Mouse (Mus musculus) lung, embryonic 16.5 days (tissue): ENCODE data around the gene Trappc6a. TPM values are rescaled to one million over a fixed set of nuclear protein-coding genes. Genes with fewer than 3 reads are reported as not detected.

Experiments
- ATAC-seq: fragments of 200-750 bp; cut with Nextera tagmentation; 2 replicates; pipeline ENCODE4 v1.8.0; 2017; ENCODE audit warnings: low read depth, mild to moderate bottlenecking, moderate library complexity
- H3K27ac ChIP-seq: fragments of 300-500 bp; sonication (generic); 2 replicates; pipeline ENCODE4 v1.5.1; 2014; ENCODE audit warnings: mild to moderate bottlenecking, control low read depth, low read length
- H3K27me3 ChIP-seq: fragments of 300-500 bp; sonication (generic); 2 replicates; pipeline ENCODE4 v1.6.1; 2014; ENCODE audit warnings: low read depth, low read length, mixed read lengths; ENCODE audit not compliant: control insufficient read depth, insufficient read depth
- H3K36me3 ChIP-seq: fragments of 300-500 bp; sonication (generic); 2 replicates; pipeline ENCODE4 v1.6.1; 2014; ENCODE audit warnings: low read length; ENCODE audit not compliant: control insufficient read depth, insufficient read depth
- H3K4me1 ChIP-seq: fragments of 300-500 bp; sonication (generic); replicated peaks from 2 replicates; pipeline ENCODE4 v1.6.1; 2014; ENCODE audit warnings: low read length, mixed read lengths; ENCODE audit not compliant: control insufficient read depth, insufficient read depth
- H3K4me2 ChIP-seq: fragments of 300-500 bp; sonication (generic); 2 replicates; pipeline ENCODE4 v1.6.1; 2014; ENCODE audit warnings: low read depth, low read length, control low read depth
- H3K4me3 ChIP-seq: fragments of 300-500 bp; sonication (generic); 2 replicates; pipeline ENCODE4 v1.5.1; 2014; ENCODE audit warnings: mild to moderate bottlenecking, low read length, control low read depth
- H3K9ac ChIP-seq: fragments of 300-500 bp; sonication (generic); 2 replicates; pipeline ENCODE4 v1.6.1; 2014; ENCODE audit warnings: low read length, control low read depth
- H3K9me3 ChIP-seq: fragments of 300-500 bp; sonication (generic); 2 replicates; pipeline ENCODE4 v1.6.1; 2016; ENCODE audit warnings: low read length; ENCODE audit not compliant: control insufficient read depth
- WGBS: fragments of 180-500 bp; shearing (Covaris S2); extraction: QIAGEN DNeasy Blood & Tissue Kit; methylation state at CpG from one replicate; pipeline ENCODE4 v1.1.7; 2014; 5-methylcytosine and 5-hydroxymethylcytosine counted together
- polyA plus RNA-seq: library from polyadenylated mRNA; unstranded; fragments of >200 nt; fragmentation: Nextera tagmentation; extraction: Ambion mirVana; gene quantifications from 2 replicates; pipeline ENCODE4 v1.2.1, GENCODE M21; 2015

The Trappc6a gene
- polyA plus RNA-seq, 1 experiment from 2014 or later, result 104 TPM

- H3K36me3 ChIP-seq, result no peaks in the 10 kb centered on the region
- peaks cover 2% of the 10 kb centered on the region; the same call in 1 of the 2 replicates for H3K27me3 ChIP-seq
- H3K4me1 ChIP-seq, result peaks cover 4% of the 10 kb centered on the region; the same call in 1 of the 2 replicates
- 74% methylated on average over 6 of the region's 6 CpGs for WGBS
- no peak overlapping the region for H3K4me3 ChIP-seq
- no peak overlapping the region for H3K9ac ChIP-seq
- no peak overlapping the region for H3K4me2 ChIP-seq
- no peak overlapping the region for H3K27ac ChIP-seq
- H3K9me3 ChIP-seq, result no peaks in the 10 kb centered on the region
- no peak for ATAC-seq
Observed at GRCm38 (mm10) chr7:19512353-19512752, 4.2 kb downstream of the Trappc6a start.

GRCm38 (mm10) chr7:19517652-19518365 lies 9.6 kb downstream of the Trappc6a start, which contains the start of gene Nkpd1:
Nkpd1 (plus strand) TSS chr7:19517838.
- Histone ChIP-seq H3K27me3 (peaks cover 52% of the 10 kb centered on the region), H3K4me1 (peaks cover 9% of the 10 kb centered on the region; the same call in 1 of the 2 replicates), H3K4me3 (0 out of 2 replicates have a peak within 1 kb of the TSS, but pooled peaks have one; percentile 12), H3K9me3 (no peaks in the 10 kb centered on the region), H3K4me2 (peak within 1 kb of the TSS; percentile 48), H3K27ac (no peak within 1 kb of the TSS), H3K9ac (peak within 1 kb of the TSS; percentile 51), H3K36me3 (no peaks in the 10 kb centered on the region)
- ATAC-seq, result peak; percentile 37; the same call in 1 of the 2 replicates
- 3% methylated on average over 22 of the region's 29 CpGs for WGBS

GRCm38 (mm10) chr7:19520032-19520431 lies 11.8 kb downstream of the Trappc6a start:
- ATAC-seq, result no peak
- Histone ChIP-seq H3K36me3 (no peaks in the 10 kb centered on the region), H3K27ac (no peak overlapping the region), H3K27me3 (peaks cover 74% of the 10 kb centered on the region), H3K9me3 (no peaks in the 10 kb centered on the region), H3K4me2 (peak overlapping the region; percentile 41), H3K4me3 (peak overlapping the region; percentile 27), H3K9ac (peak overlapping the region; percentile 51; the same call in 1 of the 2 replicates), H3K4me1 (peaks cover 26% of the 10 kb centered on the region)
- WGBS, result 8% methylated on average over 18 of the region's 23 CpGs

- H3K4me1 ChIP-seq, result peaks cover 22% of the 10 kb centered on the region
- no peaks in the 10 kb centered on the region for H3K9me3 ChIP-seq
- peak overlapping the region; percentile 68 for H3K4me2 ChIP-seq
- H3K9ac ChIP-seq, result peak overlapping the region; percentile 8; the same call in 1 of the 2 replicates
- H3K27me3 ChIP-seq, result peaks cover 72% of the 10 kb centered on the region
- 6% methylated on average over 71 of the region's 72 CpGs for WGBS
- peak; percentile 18; the same call in 1 of the 2 replicates for ATAC-seq
- no peaks in the 10 kb centered on the region for H3K36me3 ChIP-seq
- H3K27ac ChIP-seq, result no peak overlapping the region
- peak overlapping the region; percentile 44 for H3K4me3 ChIP-seq
Observed at GRCm38 (mm10) chr7:19523017-19523756, 15.0 kb downstream of the Trappc6a start.

GRCm38 (mm10) chr7:19523757-19524419 lies 15.7 kb downstream of the Trappc6a start:
- H3K4me3 ChIP-seq, result peak overlapping the region; percentile 44
- no peaks in the 10 kb centered on the region for H3K9me3 ChIP-seq
- under 1% methylated on average over 63 of the region's 64 CpGs for WGBS
- H3K36me3 ChIP-seq, result no peaks in the 10 kb centered on the region
- H3K27me3 ChIP-seq, result peaks cover 65% of the 10 kb centered on the region
- ATAC-seq, result peak; percentile 57
- peak overlapping the region; percentile 51 for H3K9ac ChIP-seq
- H3K27ac ChIP-seq, result no peak overlapping the region
- peaks cover 22% of the 10 kb centered on the region for H3K4me1 ChIP-seq
- peak overlapping the region; percentile 68 for H3K4me2 ChIP-seq

- WGBS, result 12% methylated on average over 24 of the region's 24 CpGs
- peak; percentile 16; the same call in 1 of the 2 replicates for ATAC-seq
Observed at GRCm38 (mm10) chr7:19524420-19525104, 16.4 kb downstream of the Trappc6a start.

GRCm38 (mm10) chr7:19525105-19525481 lies 16.9 kb downstream of the Trappc6a start:
- H3K36me3 ChIP-seq, result peaks cover 4% of the 10 kb centered on the region; the same call in 1 of the 2 replicates
- WGBS, result 76% methylated on average over 2 of the region's 2 CpGs
- H3K4me2 ChIP-seq, result no peak overlapping the region
- no peak for ATAC-seq
- H3K4me3 ChIP-seq, result no peak overlapping the region
- H3K9ac ChIP-seq, result no peak overlapping the region
- no peaks in the 10 kb centered on the region for H3K9me3 ChIP-seq
- no peak overlapping the region for H3K27ac ChIP-seq
- H3K27me3 ChIP-seq, result peaks cover 52% of the 10 kb centered on the region
- peaks cover 18% of the 10 kb centered on the region for H3K4me1 ChIP-seq

More at GRCm38 (mm10) chr7:19524420-19525104, 16.4 kb downstream of the Trappc6a start:
- peak overlapping the region; percentile 44 for H3K4me3 ChIP-seq
- no peak overlapping the region for H3K27ac ChIP-seq
- H3K4me2 ChIP-seq, result peak overlapping the region; percentile 68
- peaks cover 58% of the 10 kb centered on the region for H3K27me3 ChIP-seq
- peaks cover 22% of the 10 kb centered on the region for H3K4me1 ChIP-seq
- H3K36me3 ChIP-seq, result no peaks in the 10 kb centered on the region
- H3K9ac ChIP-seq, result peak overlapping the region; percentile 51
- no peaks in the 10 kb centered on the region for H3K9me3 ChIP-seq

- Histone ChIP-seq H3K9me3 (no peaks in the 10 kb centered on the region), H3K9ac (no peak overlapping the region), H3K4me3 (no peak overlapping the region), H3K27me3 (no peaks in the 10 kb centered on the region), H3K4me2 (no peak overlapping the region), H3K27ac (no peak overlapping the region), H3K4me1 (no peaks in the 10 kb centered on the region), H3K36me3 (peaks cover 33% of the 10 kb centered on the region)
- ATAC-seq, result no peak
- WGBS, result 67% methylated on average over 10 of the region's 10 CpGs
Observed at GRCm38 (mm10) chr7:19531077-19531476, 22.9 kb downstream of the Trappc6a start.
